Mouse (Mus musculus) lung, postnatal 14 days (tissue): ENCODE measurements around the gene Klrc1.
"Not testable (repeated sequence)": the region's sequence is repeated elsewhere in the genome, so short reads cannot be mapped to it uniquely, and the experiment has no call there.

ENCODE experiments used
- DNase-seq: peaks from one replicate; pipeline ENCODE4 v3.0.0; 2021

Klrc1 gene

GRCm38 (mm10) chr6:129678873-129679272 lies at the start of gene Klrc1:
Gene Klrc1 (minus strand): TSS chr6:129678973.
- DNase-seq = no peak

DNA sequence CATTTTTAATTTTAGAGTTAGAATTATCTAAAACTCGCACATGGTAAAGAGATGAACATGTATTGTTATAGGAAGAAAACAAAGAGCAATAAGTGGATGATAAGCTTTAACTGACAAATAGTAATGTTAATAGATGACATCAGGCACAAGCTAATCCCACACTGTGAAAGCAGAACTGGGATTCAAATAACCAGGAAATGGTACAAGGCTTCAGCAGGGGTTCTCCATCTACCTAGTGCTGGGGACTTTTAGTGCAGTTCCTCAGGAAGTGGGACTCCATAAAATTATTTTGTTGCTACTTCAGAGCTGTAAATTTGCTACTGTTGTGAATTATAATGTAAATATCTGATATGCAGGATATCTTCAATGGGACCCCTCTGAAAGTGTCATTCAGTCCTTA lies 48.5 kb upstream of the Klrc1 start:
- DNase-seq = no peak

GRCm38 (mm10) chr6:129721390-129721789 lies 42.6 kb upstream of the Klrc1 start:
- DNase-seq = no peak

- no peak for DNase-seq
These were observed 41.7 kb upstream of the Klrc1 start for GRCm38 (mm10) chr6:129720487-129720886.

DNA sequence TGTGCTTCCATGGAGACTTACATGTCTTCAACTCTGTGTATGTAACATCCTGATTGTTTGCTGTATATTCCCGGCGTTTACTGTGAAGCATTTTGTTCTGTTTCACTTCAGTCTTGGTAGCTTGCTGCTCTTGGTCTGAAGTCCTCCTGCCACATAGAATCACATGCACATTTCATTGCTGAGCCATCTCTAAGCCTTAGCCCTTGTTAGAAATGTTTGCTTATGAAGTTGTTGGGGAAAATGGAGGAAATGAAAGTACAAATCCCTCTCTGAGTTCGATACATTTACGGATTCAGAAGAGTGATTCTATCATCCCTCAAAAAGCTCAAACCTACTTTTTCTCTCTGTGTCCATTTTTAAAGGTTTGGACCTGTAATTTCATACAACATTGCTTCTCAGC lies 38.3 kb upstream of the Klrc1 start, which contains the start of gene Klri1:
Gene Klri1 (minus strand): TSS at position 101 of the 400 bp plus-strand sequence.
- no peak for DNase-seq

GRCm38 (mm10) chr6:129713566-129713965 lies 34.8 kb upstream of the Klrc1 start:
- no peak for DNase-seq

DNA sequence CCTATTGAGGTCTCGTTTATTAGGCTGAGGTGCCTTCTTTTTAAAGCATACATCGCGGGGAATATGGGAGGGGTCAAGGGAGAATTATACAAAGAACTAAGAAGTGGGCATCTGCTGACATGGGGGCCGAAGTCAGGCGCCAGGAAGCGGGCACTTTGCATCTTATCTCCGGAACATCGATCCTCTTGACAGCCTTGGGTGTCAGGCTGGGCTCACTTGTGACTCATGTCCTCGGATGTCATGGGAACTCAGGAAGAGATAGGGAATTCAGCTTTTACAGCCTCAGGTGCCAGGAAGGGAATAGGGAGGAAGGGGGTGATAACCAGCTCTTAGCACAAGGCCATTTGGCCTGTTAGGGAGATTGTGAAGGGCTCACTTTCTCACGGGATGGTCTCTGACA lies 12.7 kb upstream of the Klrc1 start:
- DNase-seq = not testable (repeated sequence)

DNA sequence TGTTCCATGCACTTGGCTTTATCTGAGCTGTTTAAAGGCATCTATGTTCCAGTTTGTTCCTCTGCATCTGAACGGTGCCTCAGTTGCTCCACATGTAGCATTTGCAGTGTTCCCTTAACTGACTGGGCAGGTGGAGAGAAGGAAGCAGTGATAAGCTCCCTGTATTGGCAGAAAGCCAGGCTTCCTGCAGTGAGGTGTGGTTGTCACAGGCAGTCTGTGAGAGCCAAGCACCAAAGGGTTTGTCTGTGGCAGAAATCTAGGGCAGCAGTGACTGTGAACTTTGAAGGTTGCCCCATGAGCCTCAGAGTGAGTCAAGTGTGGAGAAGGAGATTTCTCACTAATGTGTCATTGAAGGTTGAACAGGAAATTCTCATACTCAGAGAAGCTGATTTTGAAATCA lies 1.6 kb upstream of the Klrc1 start:
- DNase-seq = no peak

DNA sequence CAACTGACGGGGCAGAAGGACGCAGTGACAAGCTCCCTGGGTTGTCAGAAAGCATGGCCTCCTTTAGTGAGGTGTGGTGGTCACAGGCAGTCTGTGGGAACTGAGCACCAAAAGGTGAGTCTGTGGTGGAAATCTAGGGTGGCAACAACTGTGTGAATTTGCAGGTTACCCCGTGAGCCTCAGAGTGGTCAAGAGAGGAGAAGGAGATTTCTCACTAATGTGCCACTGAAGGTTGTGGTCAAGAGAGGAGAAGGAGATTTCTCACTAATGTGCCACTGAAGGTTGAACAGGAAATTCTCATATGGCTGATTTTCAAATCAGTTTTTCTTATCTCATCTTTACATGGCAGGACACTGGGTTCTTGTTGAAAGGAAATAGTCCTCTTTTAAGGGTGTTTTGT lies 17.5 kb downstream of the Klrc1 start:
- not testable (repeated sequence) for DNase-seq

DNA sequence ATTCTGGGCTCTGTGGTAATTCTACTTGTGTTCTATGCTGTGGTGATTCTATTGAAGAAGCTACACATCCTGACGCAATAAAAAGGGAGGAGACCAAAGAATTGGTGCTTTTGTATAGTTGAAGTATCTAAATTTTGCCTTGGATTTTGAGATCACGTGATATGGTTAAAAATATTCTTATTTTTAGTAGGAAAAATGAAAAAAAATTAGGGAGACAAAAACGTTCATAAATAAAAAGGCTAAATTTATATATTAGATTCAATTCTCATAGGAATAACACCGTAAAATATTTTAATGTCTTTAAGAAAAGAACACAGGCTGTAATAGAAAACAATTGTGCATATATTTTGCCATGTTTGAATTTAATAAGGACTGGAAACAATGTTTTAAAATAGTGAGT lies 18.2 kb downstream of the Klrc1 start, which contains the start of gene Klrc2:
Gene Klrc2 (minus strand): TSS at position 101 of the 400 bp plus-strand sequence.
- not testable (repeated sequence) for DNase-seq

DNA sequence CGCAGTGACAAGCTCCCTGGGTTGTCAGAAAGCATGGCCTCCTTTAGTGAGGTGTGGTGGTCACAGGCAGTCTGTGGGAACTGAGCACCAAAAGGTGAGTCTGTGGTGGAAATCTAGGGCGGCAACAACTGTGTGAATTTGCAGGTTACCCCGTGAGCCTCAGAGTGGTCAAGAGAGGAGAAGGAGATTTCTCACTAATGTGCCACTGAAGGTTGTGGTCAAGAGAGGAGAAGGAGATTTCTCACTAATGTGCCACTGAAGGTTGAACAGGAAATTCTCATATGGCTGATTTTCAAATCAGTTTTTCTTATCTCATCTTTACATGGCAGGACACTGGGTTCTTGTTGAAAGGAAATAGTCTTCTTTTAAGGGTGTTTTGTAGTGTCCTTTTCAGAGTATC lies 34.7 kb downstream of the Klrc1 start:
- not testable (repeated sequence) for DNase-seq

GRCm38 (mm10) chr6:129643237-129643636 lies 35.5 kb downstream of the Klrc1 start, which contains the start of gene Klrc3:
Gene Klrc3 (minus strand): TSS chr6:129643337.
- not testable (repeated sequence) for DNase-seq

GRCm38 (mm10) chr6:129631046-129631445 lies 47.7 kb downstream of the Klrc1 start:
- DNase-seq = not testable (repeated sequence)

DNA sequence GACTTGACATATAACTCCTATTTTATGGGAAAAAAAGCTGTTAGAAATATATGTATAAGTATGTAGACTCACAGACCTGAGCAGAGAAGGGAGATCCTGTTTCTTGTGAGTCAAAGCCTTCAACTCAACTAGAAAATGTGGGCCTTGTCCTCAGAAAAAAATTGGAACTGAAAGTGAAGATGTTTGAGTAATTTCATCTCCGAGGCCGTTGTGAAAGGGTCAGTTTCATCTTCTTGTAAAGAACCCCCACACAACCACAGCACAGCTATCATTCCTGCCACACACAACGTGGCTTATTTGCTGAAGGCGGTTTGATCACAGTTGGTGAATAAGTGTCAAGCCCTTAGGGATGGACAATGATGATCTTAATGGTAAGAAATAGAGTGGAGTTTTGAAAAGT lies 55.0 kb downstream of the Klrc1 start, which contains the start of gene Klrk1:
Gene Klrk1 (minus strand): TSS at position 130 of the 400 bp plus-strand sequence.
- DNase-seq = no peak
